Mouse (Mus musculus) heart, postnatal 10 days (tissue): ENCODE data around the gene Pkib. TPM values are rescaled to one million over a fixed set of nuclear protein-coding genes. Genes with fewer than 3 reads are reported as not detected.

Source experiments
- DNase-seq, 2 experiments: peaks; one replicate each; pipeline ENCODE4 v3.0.0; 2021
- intact Hi-C: fragments of 180-260 bp; cut with DNase I; formaldehyde crosslinking; loops from one replicate; pipeline ENCODE4 v1.15.1; 2025
- total RNA-seq, 2 experiments: library from RNA; stranded (reverse); gene quantifications; 2 replicates each; pipeline ENCODE4 v1.2.3; 2021

Gene Pkib
- total RNA-seq, result under 1 TPM; 0.72 to 0.97 TPM

- peak; percentile 39 to 40 for DNase-seq
- intact Hi-C loops, result loop anchor here (5.0 kb wide), 1 partner anchor 170 kb away; no protein-coding TSS in a partner anchor
Measured at GRCm38 (mm10) chr10:57631896-57632867, at the start of gene Pkib. Gene Pkib, plus strand, starts transcription at chr10:57631981.

DNA sequence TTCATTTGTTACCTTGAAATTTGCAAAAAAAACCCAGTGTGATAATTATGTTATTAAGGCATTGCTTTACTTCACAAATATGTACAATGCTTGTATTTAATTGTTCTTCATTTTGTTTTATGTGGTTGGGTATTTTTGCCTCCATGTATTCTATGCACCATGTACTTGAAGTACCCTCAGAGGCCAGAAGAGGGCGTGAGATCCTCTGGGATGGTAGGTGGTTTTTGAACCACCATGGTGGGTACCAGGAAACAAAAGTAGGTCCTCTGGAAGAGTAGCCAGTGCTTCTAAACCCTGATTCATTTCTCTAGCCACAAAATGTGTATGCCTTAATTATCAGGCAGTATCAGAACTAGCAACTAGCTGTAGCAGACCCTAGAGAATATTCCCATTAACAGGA is 47.9 kb upstream of the Pkib start:
- no peak for DNase-seq
- intact Hi-C loops, result no loop called here

DNA sequence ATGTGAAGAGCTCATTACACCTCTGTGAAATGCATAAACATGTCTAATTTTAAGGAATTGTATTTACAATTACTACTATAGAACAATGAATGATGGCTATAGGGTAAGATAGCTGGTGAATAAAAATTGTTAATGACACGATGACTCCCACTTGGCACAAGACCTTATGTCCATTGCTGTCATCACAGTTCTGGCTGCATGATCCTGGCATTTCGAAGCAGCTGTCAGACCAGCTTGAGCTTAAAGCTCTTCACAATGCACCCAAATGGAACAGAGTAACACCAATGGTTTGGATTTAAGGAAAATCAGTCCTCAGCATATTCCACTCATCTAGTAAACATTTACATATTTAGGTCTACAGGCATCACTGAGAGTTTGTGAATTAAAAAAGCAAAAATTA is 37.5 kb upstream of the Pkib start:
- DNase-seq, result no peak
- intact Hi-C loops, result no loop called here

- no peak for DNase-seq
- intact Hi-C loops, result no loop called here
Measured at GRCm38 (mm10) chr10:57597172-57597571, 34.6 kb upstream of the Pkib start.

GRCm38 (mm10) chr10:57602951-57603350 is 28.8 kb upstream of the Pkib start:
- intact Hi-C loops, result no loop called here
- no peak for DNase-seq

DNA sequence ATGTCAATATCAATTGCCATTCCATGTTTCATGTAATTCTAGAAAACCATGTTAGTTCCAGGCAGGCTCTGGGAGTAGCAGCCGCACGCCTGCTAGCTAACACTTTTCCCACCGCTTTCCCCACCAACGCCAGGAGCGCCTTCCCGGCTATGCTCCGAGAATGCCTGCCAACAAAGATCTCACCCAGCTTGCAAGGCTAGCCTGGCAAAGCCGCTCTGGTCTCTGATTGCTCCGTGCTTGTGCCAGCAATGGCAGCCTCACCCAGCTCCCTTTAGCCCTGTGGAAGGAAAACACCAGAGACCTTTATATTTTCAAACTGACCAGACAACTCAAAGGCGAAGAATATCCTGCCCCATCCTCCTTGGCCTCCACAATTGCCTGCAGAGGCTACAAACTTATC is 8.5 kb upstream of the Pkib start:
- intact Hi-C loops, result no loop called here
- no peak for DNase-seq

DNA sequence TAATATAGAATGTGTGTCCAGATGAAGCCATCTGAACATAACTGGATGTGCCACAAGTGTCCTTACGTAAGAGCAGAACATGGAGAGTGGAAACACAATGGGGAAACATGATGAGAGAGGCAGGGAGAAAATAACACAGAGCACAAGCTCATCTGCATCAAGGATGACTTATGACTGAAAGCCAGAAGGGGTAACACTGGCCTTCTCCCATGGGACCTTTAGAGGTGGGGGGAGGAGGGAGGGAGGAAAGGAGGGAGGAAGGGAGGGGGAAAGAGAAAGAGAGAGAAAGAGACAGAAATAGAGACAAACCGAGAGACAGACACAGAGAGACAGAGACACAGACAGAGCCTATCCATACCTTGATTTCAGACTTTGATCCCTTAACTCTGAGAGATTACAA is 4.0 kb upstream of the Pkib start:
- no peak for DNase-seq
- intact Hi-C loops, result no loop called here

DNA sequence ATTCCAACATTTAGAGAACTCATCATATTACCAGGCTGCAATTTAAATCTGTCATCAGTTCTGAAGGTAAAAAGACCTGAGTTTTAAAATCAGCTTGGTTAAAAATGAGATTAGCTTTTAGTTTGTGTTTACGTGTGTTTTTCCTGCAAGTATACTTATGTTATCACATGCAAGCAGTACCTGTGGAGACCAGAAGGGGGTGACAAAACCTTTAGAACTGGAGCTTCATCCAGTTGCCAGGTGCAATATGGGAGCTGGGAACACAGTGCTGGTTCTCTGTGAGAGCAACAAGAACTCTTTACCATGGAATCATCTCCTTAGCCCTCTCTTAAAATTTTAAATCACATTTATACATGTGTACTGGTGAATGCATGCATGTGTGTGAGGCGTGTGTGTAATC is 1.2 kb upstream of the Pkib start:
- intact Hi-C loops, result loop anchor here (5.0 kb wide), 1 partner anchor 168 kb away; no protein-coding TSS in a partner anchor
- no peak for DNase-seq

- no peak for DNase-seq
- intact Hi-C loops, result loop anchor here (5.0 kb wide), 1 partner anchor 171 kb away; no protein-coding TSS in a partner anchor
Measured at GRCm38 (mm10) chr10:57632868-57633240, 1.1 kb downstream of the Pkib start.

DNA sequence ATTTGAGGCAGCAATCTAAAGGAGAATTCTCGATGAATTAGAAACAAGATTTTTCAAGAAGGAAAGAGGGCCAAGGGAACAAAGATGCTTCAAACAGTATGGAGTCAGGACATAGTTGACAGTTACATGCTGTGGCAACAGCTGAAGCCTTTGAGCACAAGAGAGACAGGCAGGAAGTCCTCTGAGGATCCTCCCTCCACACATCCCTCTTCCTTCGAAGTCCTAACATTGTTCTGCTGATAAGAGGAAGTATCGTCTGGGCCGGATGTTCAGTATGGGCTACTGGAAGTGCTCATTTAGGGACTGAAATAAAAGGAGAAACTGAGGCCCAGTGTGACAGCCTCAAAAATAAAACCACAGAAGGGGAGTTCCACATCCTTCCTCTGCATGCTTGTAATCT is 5.2 kb downstream of the Pkib start:
- no peak for DNase-seq
- intact Hi-C loops, result no loop called here

- intact Hi-C loops, result no loop called here
- no peak for DNase-seq
Measured at GRCm38 (mm10) chr10:57638250-57638649, 6.5 kb downstream of the Pkib start.

GRCm38 (mm10) chr10:57639540-57639939 is 7.8 kb downstream of the Pkib start:
- intact Hi-C loops, result no loop called here
- no peak for DNase-seq

DNA sequence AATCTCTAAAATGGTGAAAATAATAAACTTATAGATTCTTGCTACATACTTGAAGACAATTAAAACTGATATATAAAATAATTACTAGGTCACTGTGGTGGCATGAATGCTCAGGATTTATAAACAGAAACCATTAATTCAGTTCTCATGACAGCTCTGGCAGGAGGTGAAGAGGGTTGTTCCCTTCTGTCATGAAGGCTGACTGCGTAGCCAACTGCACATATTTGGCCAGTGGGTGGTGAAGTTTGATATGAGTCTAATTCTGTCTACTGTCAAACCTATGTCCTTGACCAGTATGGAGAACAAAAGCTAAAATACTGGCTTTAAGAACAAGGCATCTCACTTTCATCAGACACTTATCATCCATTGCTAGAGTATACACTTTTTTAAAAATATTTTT is 21.5 kb downstream of the Pkib start:
- intact Hi-C loops, result loop anchor here (5.0 kb wide), 1 partner anchor 149 kb away; no protein-coding TSS in a partner anchor
- DNase-seq, result no peak

- DNase-seq, result no peak
- intact Hi-C loops, result no loop called here
Measured at GRCm38 (mm10) chr10:57660505-57660904, 28.7 kb downstream of the Pkib start.

GRCm38 (mm10) chr10:57663758-57664157 is 32.0 kb downstream of the Pkib start:
- DNase-seq, result no peak
- intact Hi-C loops, result no loop called here

- intact Hi-C loops, result no loop called here
- no peak for DNase-seq
Measured at GRCm38 (mm10) chr10:57664253-57664652, 32.5 kb downstream of the Pkib start.

DNA sequence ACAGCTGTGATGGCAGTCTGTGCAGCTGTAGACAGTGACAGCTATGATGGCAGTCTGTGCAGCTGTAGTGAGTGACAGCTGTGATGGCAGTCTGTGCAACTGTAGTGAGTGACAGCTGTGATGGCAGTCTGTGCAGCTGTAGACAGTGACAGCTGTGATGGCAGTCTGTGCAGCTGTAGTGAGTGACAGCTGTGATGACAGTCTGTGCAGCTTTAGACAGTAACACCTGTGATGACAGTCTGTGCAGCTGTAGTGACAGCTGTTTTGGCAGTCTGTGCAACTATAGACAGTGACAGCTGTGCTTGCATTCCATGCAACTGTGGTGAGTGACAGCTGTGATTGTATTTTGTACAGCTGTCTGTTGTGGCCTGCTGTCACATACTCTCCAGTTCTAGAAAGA is 44.0 kb downstream of the Pkib start:
- DNase-seq, result no peak
- intact Hi-C loops, result no loop called here

DNA sequence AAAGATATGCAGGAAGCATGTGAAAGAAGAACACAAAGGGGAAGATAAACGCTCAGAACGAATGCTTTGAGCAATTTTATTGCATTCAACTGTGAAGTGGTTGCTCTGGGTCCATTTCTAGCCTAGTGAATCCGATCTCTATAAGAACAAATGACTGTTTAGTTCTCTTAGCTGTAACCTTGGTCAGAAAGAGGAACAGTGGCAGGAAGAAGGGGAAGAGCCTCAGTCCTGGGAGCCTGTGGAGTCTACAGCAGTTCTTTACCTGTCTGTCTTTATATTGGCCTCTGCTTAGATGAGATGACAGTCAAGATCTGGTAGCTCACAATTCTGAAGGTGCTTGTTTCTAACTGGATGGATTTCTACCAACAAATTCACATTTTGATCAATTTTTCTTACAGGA is 56.2 kb downstream of the Pkib start:
- no peak for DNase-seq
- intact Hi-C loops, result no loop called here

DNA sequence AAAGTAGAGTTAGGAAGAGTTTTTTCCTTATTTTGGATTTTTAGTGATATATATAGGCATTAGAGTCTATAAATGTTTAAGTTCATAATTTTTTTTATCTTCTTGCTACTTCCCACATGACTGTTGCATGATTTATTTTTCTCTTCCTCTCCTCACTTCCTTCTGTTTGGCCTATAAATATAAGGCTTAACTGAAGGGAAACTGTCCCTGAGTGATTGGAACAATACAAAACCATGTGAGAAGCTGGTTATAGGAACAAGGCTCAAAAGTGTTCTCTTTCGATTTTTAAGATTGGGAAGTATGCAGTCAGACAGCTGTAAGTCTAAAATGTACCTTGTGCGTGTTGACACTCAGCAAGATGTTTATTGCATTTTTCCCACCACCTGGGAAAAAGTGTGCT is 58.4 kb downstream of the Pkib start:
- no peak for DNase-seq
- intact Hi-C loops, result no loop called here

DNA sequence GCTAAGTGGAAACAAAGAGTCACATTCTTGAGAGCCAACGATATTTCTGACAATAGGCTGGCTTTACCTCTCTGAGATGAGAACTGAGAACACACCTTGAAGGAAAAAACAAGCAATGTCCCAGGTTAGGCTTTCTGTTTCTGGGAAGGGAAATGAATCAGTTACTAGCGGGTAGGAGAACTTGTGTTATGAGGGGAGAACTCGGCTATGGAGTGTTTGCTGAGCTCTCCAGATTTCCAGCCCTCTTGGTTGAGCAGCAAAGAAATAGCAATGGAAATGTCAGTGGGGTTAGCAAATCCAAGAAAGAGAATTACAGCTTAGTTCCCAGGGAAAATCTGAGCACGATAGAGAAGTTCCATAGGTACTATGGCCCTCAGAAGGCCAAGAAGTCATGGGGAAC is 70.5 kb downstream of the Pkib start:
- DNase-seq, result no peak
- intact Hi-C loops, result no loop called here

- intact Hi-C loops, result no loop called here
- DNase-seq, result no peak
Measured at GRCm38 (mm10) chr10:57721035-57721434, 89.3 kb downstream of the Pkib start.

DNA sequence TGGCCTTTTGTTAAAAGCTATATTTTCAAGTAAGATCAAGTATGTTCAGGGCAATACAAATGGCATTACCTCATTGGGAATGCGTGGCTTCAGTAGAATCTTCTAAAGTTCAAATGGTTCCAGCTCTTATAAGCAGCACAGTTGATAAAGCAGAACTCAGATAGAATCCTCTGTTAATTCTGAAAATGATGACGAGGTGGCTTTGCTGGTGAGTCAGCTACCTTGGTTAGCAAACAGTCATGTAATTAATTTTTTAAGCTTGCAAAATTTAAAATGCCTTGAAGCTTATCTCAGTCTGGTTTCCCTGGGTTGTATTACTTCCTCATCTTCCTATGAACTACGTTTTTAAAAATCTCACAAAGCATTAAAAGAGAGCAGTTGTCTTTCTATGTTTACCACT is 90.6 kb downstream of the Pkib start:
- intact Hi-C loops, result no loop called here

More for the DNA sequence above, 90.6 kb downstream of the Pkib start:
- no peak for DNase-seq
